In genomic region chr16:53266116-53266515, GRCm38 (mm10) we compare ENCODE assay signal across 9 mouse cellular contexts.
DNase-seq lines count a peak whose midpoint lies in the region; ATAC-seq and TF ChIP-seq lines count a peak whose summit lies in the region.
"Had no signal": no experiment of that assay in that cellular context is flagged by ENCODE, and none has a peak within 500 bp of the region (broad histone marks: within the 10 kb centered on the region; RNA-seq: fewer than 3 reads in every experiment).

No protein-coding gene starts in this region.

- no peak for ATAC-seq in lung, embryonic 14.5 days (ENCODE audit: insufficient read depth)

- H3K9ac ChIP-seq in lung, embryonic 14.5 days = no peak overlapping the region
- H3K9ac ChIP-seq: lung, embryonic 15.5 days had no signal

- H3K9me3 ChIP-seq in lung, embryonic 14.5 days (ENCODE audit: low read depth, low read length) = no peaks in the 10 kb centered on the region
- H3K9me3 ChIP-seq: lung, embryonic 15.5 days had no signal

- WGBS in lung, embryonic 14.5 days = 13% methylated on average over 3 of the region's 3 CpGs

- DNase-seq in gastrocnemius, adult 18-20 months (ENCODE audit: low spot score) = peak; percentile 15
- DNase-seq in gastrocnemius, postnatal 25 days = no peak
- peak; percentile 66 for DNase-seq in CD4-positive, CD25-positive, alpha-beta regulatory T cell, adult 2 months (ENCODE audit: low read depth, low spot score)
- peak; percentile 4 to 33 for DNase-seq in adrenal gland, postnatal 4 days (ENCODE audit: low spot score in 2 of 2)
- peak; percentile 13 to 58 for DNase-seq in frontal cortex, postnatal 14 days (ENCODE audit: low spot score in 2 of 2)
- DNase-seq in layer of hippocampus, adult 2 months (ENCODE audit: low spot score in 2 of 2) = peak; percentile 35 to 70
- peak; percentile 95 for DNase-seq in lung, embryonic 14.5 days
- DNase-seq in spleen, adult 12 weeks (ENCODE audit: low spot score) = peak; percentile 12

- no peak overlapping the region for H3K4me3 ChIP-seq in layer of hippocampus, adult 2 months
- H3K4me3 ChIP-seq in lung, embryonic 14.5 days (ENCODE audit: low read depth, low read length) = no peak overlapping the region
- H3K4me3 ChIP-seq: lung, embryonic 15.5 days had no signal

- H3K27me3 ChIP-seq in lung, embryonic 14.5 days (ENCODE audit: insufficient read depth, low read length) = no peaks in the 10 kb centered on the region
- H3K27me3 ChIP-seq: lung, embryonic 15.5 days had no signal

- H3K4me1 ChIP-seq in lung, embryonic 14.5 days (ENCODE audit: insufficient read depth) = no peaks in the 10 kb centered on the region
- H3K4me1 ChIP-seq: lung, embryonic 15.5 days had no signal

- H3K36me3 ChIP-seq in lung, embryonic 14.5 days (ENCODE audit: insufficient read depth) = no peaks in the 10 kb centered on the region
- H3K36me3 ChIP-seq: lung, embryonic 15.5 days had no signal

- no peak overlapping the region for H3K4me2 ChIP-seq in lung, embryonic 14.5 days
- H3K4me2 ChIP-seq: lung, embryonic 15.5 days had no signal

- peak; percentile 96 for TF ChIP-seq CTCF in layer of hippocampus, adult 2 months (conservative IDR thresholded peaks at IDR 0.05)
- peak; percentile 74 for TF ChIP-seq CTCF in lung, embryonic 14.5 days (IDR thresholded peaks at IDR 0.05; ENCODE audit: low read depth)

- no peak overlapping the region for H3K27ac ChIP-seq in layer of hippocampus, adult 2 months
- no peak overlapping the region for H3K27ac ChIP-seq in lung, embryonic 14.5 days (ENCODE audit: low read depth)
- H3K27ac ChIP-seq: lung, embryonic 15.5 days had no signal
